Mouse (Mus musculus): ENCODE measurements around the gene Tmem210. TPM values are rescaled to one million over a fixed set of nuclear protein-coding genes. Genes with fewer than 3 reads are reported as not detected.
A peak's percentile ranks its signal among the peaks of the same experiment; 100 is the strongest.

The Tmem210 gene
- total and polyA plus RNA-seq, 2 experiments from 2014 or later, result not detected

GRCm38 (mm10) chr2:25292856-25293255 is 4.9 kb downstream of the Tmem210 start:
- WGBS, result 0% methylated on average over 1 of the region's 1 CpGs
- Histone ChIP-seq H3K9me3 (ENCODE audit: low read length) (no peaks in the 10 kb centered on the region), H3K36me3 (ENCODE audit: insufficient read depth, low read length) (peaks cover 45% of the 10 kb centered on the region), H3K4me3 (ENCODE audit: low read depth, low read length) (no peak overlapping the region), H3K9ac (replicated peaks; ENCODE audit: low read length, poor library complexity, severe bottlenecking) (no peak overlapping the region), H3K4me2 (ENCODE audit: low read depth, low read length, poor library complexity, severe bottlenecking) (no peak overlapping the region), H3K27ac (ENCODE audit: low read depth, low read length) (no peak overlapping the region), H3K27me3 (ENCODE audit: insufficient read depth, low read length) (peaks cover 45% of the 10 kb centered on the region), H3K4me1 (ENCODE audit: insufficient read depth, low read length) (peaks cover 11% of the 10 kb centered on the region; the same call in 1 of the 2 replicates)
- peak; percentile 84 for TF ChIP-seq CTCF (IDR thresholded peaks at IDR 0.05)
- ATAC-seq (ENCODE audit: low FRiP score), result no peak
- peak; percentile 62 for DNase-seq (ENCODE audit: low spot score)

GRCm38 (mm10) chr2:25293706-25294105 is 5.8 kb downstream of the Tmem210 start:
- H3K27ac ChIP-seq (ENCODE audit: low read depth, low read length), result no peak overlapping the region
- no peak overlapping the region for H3K9ac ChIP-seq (replicated peaks; ENCODE audit: low read length, poor library complexity, severe bottlenecking)
- no peak overlapping the region for H3K4me3 ChIP-seq (ENCODE audit: low read depth, low read length)
- no peak overlapping the region for H3K4me2 ChIP-seq (ENCODE audit: low read depth, low read length, poor library complexity, severe bottlenecking)
- peaks cover 45% of the 10 kb centered on the region for H3K27me3 ChIP-seq (ENCODE audit: insufficient read depth, low read length)
- WGBS, result 79% methylated on average over 9 of the region's 9 CpGs
- DNase-seq (ENCODE audit: low spot score) (no peak), ATAC-seq (ENCODE audit: low FRiP score) (no peak)
- H3K9me3 ChIP-seq (ENCODE audit: low read length), result no peaks in the 10 kb centered on the region
- peaks cover 11% of the 10 kb centered on the region; the same call in 1 of the 2 replicates for H3K4me1 ChIP-seq (ENCODE audit: insufficient read depth, low read length)
- no peak for TF ChIP-seq CTCF (IDR thresholded peaks at IDR 0.05)
- peaks cover 52% of the 10 kb centered on the region for H3K36me3 ChIP-seq (ENCODE audit: insufficient read depth, low read length)

- DNase-seq (ENCODE audit: low spot score) (no peak), ATAC-seq (ENCODE audit: low FRiP score) (no peak)
- Histone ChIP-seq H3K4me3 (ENCODE audit: low read depth, low read length) (no peak overlapping the region), H3K4me1 (ENCODE audit: insufficient read depth, low read length) (no peaks in the 10 kb centered on the region), H3K36me3 (ENCODE audit: insufficient read depth, low read length) (peaks cover 49% of the 10 kb centered on the region), H3K27ac (ENCODE audit: low read depth, low read length) (no peak overlapping the region), H3K9ac (replicated peaks; ENCODE audit: low read length, poor library complexity, severe bottlenecking) (no peak overlapping the region), H3K4me2 (ENCODE audit: low read depth, low read length, poor library complexity, severe bottlenecking) (no peak overlapping the region), H3K27me3 (ENCODE audit: insufficient read depth, low read length) (peaks cover 20% of the 10 kb centered on the region), H3K9me3 (ENCODE audit: low read length) (no peaks in the 10 kb centered on the region)
- no peak for TF ChIP-seq CTCF (IDR thresholded peaks at IDR 0.05)
- WGBS, result 76% methylated on average over 8 of the region's 8 CpGs
Observed at GRCm38 (mm10) chr2:25297093-25297492, 9.1 kb downstream of the Tmem210 start.

GRCm38 (mm10) chr2:25298046-25298445 is 10.1 kb downstream of the Tmem210 start:
- WGBS, result 83% methylated on average over 10 of the region's 10 CpGs
- peaks cover 53% of the 10 kb centered on the region for H3K36me3 ChIP-seq (ENCODE audit: insufficient read depth, low read length)
- no peaks in the 10 kb centered on the region for H3K9me3 ChIP-seq (ENCODE audit: low read length)
- H3K27ac ChIP-seq (ENCODE audit: low read depth, low read length), result no peak overlapping the region
- no peak for ATAC-seq (ENCODE audit: low FRiP score)
- no peak for DNase-seq (ENCODE audit: low spot score)
- H3K4me2 ChIP-seq (ENCODE audit: low read depth, low read length, poor library complexity, severe bottlenecking), result no peak overlapping the region
- H3K4me3 ChIP-seq (ENCODE audit: low read depth, low read length), result no peak overlapping the region
- no peak for TF ChIP-seq CTCF (IDR thresholded peaks at IDR 0.05)
- H3K9ac ChIP-seq (replicated peaks; ENCODE audit: low read length, poor library complexity, severe bottlenecking), result no peak overlapping the region
- H3K4me1 ChIP-seq (ENCODE audit: insufficient read depth, low read length), result no peaks in the 10 kb centered on the region
- H3K27me3 ChIP-seq (ENCODE audit: insufficient read depth, low read length), result peaks cover 11% of the 10 kb centered on the region

- H3K9ac ChIP-seq (replicated peaks; ENCODE audit: low read length, poor library complexity, severe bottlenecking), result no peak overlapping the region
- no peak overlapping the region for H3K27ac ChIP-seq (ENCODE audit: low read depth, low read length)
- ATAC-seq (ENCODE audit: low FRiP score) (no peak), DNase-seq (ENCODE audit: low spot score) (no peak)
- no peaks in the 10 kb centered on the region for H3K27me3 ChIP-seq (ENCODE audit: insufficient read depth, low read length)
- H3K4me3 ChIP-seq (ENCODE audit: low read depth, low read length), result no peak overlapping the region
- no peak for TF ChIP-seq CTCF (IDR thresholded peaks at IDR 0.05)
- H3K4me1 ChIP-seq (ENCODE audit: insufficient read depth, low read length), result no peaks in the 10 kb centered on the region
- H3K9me3 ChIP-seq (ENCODE audit: low read length), result no peaks in the 10 kb centered on the region
- no peak overlapping the region for H3K4me2 ChIP-seq (ENCODE audit: low read depth, low read length, poor library complexity, severe bottlenecking)
- 74% methylated on average over 3 of the region's 3 CpGs for WGBS
- H3K36me3 ChIP-seq (ENCODE audit: insufficient read depth, low read length), result peaks cover 27% of the 10 kb centered on the region
Observed at GRCm38 (mm10) chr2:25303452-25303851, 15.5 kb downstream of the Tmem210 start.

- Histone ChIP-seq H3K4me2 (ENCODE audit: low read depth, low read length, poor library complexity, severe bottlenecking) (peak overlapping the region; percentile 51), H3K9ac (replicated peaks; ENCODE audit: low read length, poor library complexity, severe bottlenecking) (no peak overlapping the region), H3K27ac (ENCODE audit: low read depth, low read length) (no peak overlapping the region; the same call in 1 of the 2 replicates), H3K36me3 (ENCODE audit: insufficient read depth, low read length) (peaks cover 32% of the 10 kb centered on the region), H3K4me1 (ENCODE audit: insufficient read depth, low read length) (no peaks in the 10 kb centered on the region), H3K27me3 (ENCODE audit: insufficient read depth, low read length) (peaks cover 6% of the 10 kb centered on the region; the same call in 1 of the 2 replicates), H3K9me3 (ENCODE audit: low read length) (no peaks in the 10 kb centered on the region), H3K4me3 (ENCODE audit: low read depth, low read length) (no peak overlapping the region)
- TF ChIP-seq CTCF (IDR thresholded peaks at IDR 0.05), result no peak
- 74% methylated on average over 7 of the region's 7 CpGs for WGBS
- DNase-seq (ENCODE audit: low spot score) (peak; percentile 59), ATAC-seq (ENCODE audit: low FRiP score) (no peak)
Observed at GRCm38 (mm10) chr2:25303931-25304656, 16.1 kb downstream of the Tmem210 start.

All from midbrain, postnatal 0 days (tissue).